Mouse (Mus musculus) ovary, postnatal 14 days (tissue): Measurements from ENCODE around the gene Ddx27.
A peak's percentile ranks its signal among the peaks of the same experiment; 100 is the strongest.

Experiments
- DNase-seq: peaks from one replicate; pipeline ENCODE4 v3.0.0; 2022; ENCODE audit warnings: low spot score

Gene Ddx27

DNA sequence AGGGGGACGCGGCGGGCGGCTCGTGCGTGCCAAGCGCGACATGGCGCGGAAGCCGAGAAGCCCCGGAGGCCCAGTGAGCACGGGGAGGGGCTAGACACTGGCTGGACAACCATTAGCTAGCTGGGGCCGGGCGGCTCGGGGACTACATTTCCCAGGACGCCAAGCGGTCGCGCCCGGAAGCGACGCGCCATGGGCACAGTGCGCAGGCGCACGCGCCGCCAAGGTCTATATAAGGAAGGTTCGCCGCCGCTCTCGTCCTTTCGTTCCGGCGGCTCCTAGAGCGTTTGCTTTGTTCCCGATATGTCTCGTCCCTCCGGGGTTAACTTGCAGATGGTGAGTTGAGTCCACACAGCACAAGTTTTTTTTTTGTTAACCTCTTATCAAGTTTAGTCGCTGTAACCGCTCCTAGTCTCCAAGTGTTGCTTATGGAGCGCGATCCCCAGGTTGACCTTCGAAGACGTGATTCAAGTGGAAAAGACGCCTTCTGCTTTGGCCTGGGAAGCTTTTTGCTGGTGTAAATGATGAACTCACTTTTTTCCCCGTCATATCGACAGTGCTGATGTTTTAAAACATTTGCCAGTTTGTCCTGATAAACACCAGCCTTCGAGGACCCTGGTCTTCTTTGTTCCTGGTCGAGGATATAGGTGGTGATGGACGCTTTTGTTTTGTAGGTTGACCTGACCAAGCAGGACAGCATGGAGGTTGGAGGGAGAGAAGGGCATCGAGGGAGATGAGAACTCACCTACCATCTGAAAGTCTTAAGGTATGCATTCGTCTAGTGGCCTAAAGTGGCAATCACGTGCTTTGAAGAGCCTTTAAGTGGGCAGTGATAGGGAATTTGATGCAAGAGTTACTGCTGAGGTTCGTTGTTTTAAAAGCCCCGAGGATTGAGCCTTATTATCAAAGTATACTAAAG is 48.2 kb downstream of the Ddx27 start, which contains the start of gene Znfx1:
Gene Znfx1 (minus strand): TSS at position 51 of the 916 bp plus-strand sequence.
- peak; percentile 99 for DNase-seq

DNA sequence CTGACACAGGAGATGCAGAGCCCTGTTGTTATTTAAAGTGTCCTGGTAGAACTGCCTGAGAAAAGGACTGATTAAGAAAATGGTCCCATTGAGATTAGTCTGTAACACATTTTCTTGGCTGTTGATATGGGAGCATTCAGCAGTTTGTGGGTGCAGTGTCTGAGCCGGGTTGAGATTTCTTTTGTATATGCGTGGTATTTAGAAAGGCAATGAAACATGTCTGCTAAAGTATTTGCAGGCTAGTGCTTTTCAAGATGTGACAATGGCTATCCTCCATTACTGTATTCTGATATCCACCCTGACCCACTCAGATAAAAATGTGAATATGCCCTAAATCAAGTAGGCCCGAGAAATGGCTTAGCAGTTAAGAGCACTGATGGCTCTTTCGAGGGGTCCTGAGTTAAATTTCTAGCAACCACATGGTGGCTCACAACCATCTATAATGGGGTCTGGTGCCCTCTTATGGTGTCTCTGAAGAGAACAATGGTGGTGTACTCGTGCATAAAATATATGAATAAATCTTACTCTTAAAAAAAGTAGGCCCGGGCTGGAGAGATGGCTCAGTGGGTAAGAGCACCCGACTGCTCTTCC is 49.0 kb downstream of the Ddx27 start:
- no peak for DNase-seq

DNA sequence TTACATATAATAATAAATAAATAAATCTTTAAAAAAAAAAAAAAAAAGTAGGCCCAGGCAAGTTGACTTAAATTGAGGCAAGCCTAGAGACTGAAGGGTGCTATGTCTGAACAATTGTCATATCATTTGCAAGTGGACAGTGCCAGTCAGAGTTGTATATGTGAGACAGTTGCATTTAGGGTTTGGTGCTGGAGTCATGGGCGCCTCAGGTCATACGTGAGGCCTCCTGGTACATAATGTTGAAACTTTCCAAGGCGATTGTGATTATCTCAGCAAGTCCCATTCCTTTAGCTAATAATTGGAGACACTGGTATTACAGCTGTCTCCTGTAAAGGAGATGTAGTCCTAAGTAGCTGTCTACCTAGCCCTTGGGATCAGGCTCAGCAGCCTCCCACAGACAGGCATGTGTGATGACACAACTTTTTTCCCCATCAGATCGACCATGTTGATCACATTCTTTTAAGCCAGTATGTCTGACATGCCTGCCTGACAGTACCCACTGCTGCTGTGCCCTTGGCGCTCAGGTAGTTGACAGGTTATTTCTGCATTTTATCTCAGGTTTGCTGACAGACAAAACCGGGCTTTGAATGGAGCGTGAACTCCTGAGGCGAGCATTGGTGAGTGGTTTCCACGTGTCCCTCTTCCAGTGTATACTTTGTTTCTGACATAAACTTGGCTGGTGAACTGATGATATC is 49.8 kb downstream of the Ddx27 start:
- DNase-seq: no peak

DNA sequence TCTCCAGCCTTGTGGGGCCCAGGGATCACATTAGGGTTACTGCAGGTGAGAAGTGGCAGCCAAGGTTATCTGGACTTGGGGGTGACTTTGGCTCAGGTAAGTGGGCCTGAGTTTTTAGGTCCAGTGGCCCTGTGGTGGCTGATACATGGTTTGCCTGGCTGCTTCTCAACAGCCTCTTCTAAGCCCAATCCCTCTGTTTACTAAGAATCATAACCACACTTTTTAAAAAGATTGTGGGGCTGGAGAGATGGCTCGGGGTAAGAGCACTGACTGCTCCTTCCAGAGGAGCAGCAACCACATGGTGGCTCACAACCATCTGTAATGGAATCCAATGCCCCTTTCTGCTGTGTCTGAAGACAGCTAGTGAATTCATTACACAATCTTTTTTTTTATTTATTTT is 51.0 kb downstream of the Ddx27 start:
- DNase-seq: no peak

DNA sequence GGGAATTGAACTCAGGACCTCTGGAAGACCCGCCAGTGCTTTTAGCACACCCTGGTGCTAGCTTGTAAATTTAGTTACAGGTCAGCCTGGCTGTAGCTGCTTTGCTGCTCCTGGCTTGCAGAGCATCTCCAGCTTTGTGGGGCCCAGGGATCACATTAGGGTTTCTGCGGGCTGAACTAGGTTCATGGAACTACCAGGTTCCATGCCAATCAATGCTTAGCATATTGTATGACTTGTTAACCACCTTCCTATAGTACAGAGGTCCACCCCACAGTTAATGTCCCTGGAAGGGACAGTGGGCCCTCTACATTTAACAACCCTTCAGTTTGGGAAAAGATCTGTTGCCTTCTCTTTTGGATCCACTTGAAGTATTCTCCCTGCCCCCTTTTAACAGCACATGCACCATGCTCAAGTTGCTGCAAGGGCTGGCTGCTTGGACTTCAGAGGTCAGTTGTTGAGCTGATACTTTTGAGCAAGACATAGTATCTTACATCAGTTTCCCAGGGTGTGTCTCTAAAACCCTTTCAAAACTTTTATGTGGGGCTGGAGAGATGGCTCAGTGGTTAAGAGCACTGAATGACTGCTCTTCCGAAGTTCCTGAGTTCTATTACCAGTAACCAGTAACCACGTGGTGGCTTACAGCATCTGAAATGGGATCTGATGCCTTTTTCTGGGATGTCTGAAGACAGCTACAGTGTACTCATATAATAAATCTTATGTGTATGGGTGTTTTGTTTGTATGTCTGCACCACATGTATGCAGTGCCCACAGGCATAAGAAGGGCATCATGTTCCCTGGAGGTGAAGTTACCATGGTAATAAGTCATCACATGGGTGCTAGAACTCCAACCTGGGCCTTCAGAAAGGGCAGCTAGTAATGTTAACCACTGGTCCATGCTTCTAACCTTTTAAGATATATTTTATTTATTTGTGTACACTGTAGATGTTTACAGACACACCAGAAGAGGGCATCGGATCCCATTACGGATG is 51.8 kb downstream of the Ddx27 start:
- DNase-seq: no peak

DNA sequence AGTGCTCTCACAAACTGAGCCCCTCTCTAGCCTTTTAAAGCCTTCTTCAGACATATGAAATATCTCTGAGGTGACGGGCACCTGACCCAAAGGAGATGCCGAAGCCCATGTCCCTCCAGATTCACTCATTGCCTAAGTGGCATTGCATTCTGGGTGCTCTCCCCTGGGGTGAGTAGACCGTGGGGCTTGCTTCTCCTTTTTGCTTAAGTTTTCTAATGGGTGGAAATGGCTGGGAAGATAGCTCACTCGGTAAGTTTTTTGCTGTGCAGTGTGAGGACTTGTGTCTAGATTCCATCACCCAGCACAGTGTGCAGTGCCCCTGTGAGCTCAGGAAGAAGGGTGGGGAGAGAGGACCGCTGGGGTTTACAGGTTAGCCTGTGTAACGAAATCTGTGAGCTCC is 52.6 kb downstream of the Ddx27 start:
- DNase-seq: no peak

DNA sequence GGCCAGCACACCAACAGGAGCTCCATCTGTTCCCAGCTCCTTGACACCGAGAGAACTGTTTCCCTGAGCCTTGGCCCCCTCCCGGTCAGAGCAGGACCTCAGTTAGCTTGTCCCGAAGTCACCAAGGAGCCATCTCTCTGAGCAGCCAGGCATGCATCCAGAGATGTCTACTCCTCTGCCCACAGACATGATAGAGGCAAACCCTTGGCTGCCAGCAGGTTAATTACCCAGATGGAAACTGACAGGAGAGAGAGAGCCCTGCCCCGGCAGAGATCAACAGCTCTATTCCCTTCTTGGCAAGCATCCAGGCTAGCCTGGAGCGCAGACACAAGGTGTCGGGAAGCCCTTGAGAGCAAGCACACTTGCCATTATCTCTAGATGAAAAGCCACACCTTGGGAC is 55.3 kb downstream of the Ddx27 start:
- no peak for DNase-seq

DNA sequence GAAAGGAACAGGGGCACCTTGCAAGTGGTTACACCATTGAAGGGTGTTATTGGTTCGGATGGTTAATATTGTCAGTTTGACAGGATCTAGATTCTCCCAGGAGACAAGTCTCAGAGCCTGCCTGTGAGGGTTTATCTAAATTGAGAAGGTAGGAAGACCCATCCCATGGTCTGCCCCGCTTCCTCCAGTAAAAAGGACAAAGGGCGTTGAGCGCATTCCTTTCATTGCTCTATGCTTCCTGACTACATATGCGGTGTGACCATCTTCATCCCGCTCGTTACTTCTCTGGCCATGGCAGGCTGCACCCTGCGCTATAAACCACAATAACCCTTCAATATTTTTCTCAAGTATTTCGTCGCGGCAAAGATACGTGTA is 56.3 kb downstream of the Ddx27 start:
- DNase-seq: no peak

DNA sequence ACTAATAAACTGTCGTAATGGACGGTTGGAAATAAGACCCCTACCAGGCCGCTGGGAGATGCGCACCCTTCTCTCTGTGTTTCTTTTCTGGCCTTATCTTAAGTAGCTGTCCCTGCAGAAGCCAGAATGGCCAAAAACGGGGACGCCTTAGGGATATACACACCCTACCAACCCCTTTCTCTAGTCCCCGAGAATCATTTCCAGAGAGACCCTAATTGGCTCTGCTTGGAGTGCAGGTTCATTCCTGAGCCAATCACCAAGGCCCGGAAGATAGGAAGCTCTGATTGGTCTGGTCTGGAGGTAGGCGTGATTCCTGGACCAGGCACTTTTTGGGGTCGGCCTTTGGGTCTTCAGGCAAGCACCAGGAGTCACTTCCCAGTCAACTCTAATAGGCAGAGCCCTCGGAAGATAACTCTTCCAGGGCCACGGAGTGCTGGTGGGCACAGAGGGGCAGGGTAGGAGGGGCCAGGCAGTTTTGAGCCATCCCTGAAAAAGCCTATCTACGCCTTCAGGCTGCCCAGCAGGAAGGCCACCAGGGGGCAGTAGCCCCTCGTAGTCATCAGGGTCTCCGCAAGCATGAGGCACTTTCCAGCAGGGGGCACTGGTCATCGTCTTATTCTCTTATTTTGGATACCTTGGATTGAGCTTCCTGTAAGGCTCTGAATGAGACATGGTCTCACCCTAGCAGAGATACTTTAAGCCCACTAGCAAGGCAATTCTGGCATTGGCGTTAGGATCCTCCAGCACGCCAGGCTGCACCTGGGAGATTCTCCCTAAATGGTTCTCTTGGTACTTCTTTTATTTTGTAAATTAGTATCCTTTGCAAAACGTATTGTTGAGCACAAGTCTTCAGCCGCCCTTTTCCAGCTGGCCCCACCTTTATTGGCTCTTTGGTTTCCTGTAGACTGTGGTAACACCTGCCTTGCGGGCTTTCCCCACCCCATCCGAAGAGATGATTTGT is 56.9 kb downstream of the Ddx27 start:
- peak; percentile 94 for DNase-seq

DNA sequence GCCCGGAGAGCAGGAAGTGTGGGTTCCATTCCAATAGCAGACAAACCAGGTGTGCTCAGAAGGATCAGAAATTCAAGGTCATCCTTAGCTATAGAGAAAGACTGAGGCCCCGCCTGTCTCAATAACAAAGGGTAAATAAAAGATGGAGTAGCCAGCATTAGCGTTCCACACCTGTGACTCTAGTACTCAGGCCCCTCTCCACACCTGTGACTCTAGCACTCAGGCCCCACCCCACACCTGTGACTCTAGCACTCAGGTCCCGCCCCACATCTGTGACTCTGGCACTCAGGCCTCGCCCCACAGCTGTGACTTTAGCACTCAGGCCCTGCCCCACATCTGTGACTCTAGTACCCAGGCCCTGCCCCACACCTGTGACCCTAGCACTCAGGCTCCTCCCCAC is 59.6 kb downstream of the Ddx27 start:
- no peak for DNase-seq

DNA sequence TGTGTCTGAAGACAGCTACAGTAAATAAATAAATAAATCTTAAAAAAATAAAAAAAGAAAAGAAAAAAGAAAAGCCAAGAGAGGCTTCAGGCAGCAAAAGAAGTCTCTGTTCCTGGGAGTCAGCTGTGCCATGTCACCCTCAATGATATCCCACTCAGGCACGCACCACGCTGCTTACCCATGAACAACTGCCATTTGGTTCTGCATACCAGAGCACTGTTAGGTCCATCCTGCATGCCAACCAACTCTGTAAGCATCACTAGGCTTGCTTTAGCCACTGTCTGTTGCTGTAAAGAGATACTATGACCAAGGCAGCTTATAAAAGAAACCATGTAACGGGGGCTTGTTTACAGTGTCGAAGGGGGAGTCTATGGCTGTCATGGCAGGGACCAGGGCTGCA is 61.4 kb downstream of the Ddx27 start:
- no peak for DNase-seq

DNA sequence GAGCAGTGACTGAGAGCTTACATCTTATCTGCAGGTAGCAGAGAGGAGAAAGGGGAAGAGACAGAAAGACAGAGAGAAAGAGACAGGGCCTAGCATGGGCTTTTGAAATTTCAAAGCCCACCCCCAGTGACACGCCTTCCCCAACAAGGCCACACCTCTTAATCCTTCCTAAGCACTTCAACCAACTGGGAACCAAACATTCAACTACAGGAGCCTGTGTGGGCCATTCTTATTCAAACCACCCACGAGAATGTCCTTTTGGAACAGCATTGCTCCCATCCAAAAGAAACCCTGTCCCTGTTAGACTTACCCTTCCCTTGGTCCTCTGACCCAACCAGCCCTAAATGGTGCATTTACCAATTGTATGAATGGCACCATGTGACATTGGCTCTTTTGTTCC is 61.8 kb downstream of the Ddx27 start:
- no peak for DNase-seq

DNA sequence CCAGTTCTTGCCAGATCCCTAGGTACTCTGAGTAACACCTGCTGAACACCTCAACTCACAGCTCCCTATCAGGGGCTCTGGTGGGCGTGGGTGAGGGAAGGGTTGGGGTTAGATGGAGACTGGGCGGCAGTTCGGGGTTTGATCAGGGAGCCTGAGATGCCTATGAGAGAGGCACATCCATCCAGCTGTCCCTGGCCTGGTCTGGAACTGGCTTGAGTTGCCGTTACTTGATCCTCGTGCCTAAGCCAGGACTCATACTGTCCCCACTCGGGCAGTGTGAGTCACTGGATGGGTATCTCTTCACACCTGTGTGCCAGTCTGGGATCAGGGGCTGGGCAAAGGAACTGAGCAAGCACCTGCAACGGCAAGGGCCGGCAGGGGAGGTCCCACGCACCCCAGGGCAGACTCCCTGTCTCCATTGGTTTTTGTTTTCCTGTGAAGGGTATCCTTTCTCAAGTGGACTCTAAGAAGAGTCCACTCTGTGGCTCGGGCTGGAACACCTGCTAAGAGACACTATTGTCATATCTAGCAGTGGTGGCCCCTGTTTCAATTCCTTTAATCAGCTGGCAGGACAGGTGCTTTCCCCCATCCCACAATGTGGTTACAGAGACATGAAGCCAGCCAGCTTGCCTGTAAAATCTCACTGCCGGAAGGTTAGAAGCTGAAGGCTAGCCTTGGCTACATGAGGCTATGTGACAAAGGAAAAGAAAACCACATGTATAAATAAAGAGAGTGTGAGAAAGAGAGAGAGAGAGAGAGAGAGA is 62.4 kb downstream of the Ddx27 start:
- DNase-seq: no peak

DNA sequence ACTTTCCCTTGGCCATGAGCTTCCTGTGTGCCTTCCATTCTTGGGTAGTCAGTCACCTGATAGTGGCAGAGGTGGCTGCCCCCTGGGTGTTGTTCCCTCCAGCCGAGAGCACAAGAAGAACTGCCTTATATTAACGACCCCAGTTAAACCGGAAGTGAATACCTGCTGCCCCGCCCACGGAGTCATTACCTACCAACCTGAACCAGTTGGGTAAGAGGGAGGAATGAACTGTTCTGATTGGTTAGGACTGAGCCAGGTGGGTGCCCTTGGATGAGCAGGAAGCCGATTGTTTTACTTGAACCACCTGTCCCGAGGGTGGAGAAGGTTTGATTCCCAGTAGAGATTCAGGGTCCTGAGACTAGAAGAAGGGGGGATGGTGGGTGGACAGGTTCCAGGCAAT is 63.5 kb downstream of the Ddx27 start:
- no peak for DNase-seq

DNA sequence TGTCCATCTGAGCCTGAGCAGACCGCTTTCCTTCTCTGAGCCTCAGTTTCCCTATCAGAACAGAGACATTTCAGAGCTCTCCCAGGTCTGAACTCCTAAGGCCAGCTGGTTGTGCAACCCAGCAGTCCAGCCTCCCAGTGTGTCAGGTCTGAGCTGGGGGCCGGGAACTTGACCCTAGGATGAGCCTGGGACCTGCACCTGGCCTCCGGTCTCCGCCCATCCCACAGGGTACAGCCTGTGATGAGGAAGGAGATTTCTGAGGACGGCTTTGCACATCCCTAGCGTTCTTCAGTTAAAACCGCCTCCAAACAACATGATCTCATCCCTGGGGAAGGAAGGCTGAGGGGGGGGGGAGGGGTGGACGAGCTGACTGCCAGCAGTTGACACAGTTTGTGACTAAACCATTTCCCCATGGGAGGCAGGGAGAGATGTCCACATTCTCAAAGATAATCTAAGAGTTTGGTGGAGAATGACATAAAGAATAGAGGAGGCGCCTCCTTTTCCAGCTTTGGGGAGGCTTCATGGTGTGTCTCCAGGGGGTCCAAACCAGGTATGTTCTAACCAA is 64.0 kb downstream of the Ddx27 start:
- no peak for DNase-seq

DNA sequence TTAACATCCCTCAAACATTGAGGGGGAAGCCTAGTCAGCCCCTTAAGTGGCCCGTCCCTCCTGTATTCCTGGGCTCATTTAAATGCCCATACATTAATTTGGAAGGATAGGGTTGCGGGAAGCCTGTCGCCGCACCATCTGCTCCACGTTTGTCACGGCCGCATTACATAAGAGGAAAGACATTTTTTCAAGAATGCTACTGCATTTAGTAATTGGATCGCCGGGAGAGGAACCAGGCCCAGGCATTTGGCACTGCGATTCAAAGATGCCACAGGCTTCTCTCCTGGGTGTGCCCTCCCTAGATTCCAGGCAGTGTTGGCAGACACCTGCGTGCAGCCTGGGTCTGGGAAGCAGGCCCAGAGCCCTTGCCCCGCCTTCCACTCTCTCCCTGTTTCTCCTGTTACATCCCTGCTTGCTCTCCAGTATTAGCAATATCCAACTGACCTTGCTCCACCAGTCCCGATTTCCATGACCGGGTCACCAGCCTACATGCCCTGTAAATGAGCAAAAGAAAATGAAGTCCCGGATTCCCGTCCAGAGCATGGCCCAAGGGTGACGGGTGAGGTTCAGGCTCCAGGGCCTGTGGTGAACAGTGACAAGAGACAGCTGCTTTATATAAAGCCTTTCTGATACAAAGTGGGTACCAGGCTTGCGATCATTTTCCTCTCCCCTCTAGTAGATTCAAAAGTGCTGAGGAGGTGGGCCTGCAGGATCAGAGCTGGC is 64.7 kb downstream of the Ddx27 start:
- no peak for DNase-seq

DNA sequence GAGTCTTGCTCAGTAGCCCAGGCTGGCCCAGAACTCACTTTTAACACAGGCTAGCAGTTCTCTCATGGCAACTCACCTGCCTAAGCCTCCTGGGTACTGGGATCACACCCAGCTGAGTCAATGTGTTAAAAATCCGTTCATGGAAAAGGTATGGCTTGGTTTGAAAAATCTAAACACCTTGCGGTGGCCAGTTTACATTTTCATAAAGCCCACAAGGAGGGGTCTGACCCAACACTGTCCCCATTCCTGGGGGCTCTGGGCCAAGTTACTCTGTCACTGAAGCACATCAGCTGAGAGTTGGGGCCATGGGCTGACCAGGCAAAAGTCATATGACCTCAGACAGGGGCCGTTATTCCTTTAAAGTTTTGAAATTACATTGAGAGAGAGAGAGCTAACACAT is 65.4 kb downstream of the Ddx27 start:
- no peak for DNase-seq

DNA sequence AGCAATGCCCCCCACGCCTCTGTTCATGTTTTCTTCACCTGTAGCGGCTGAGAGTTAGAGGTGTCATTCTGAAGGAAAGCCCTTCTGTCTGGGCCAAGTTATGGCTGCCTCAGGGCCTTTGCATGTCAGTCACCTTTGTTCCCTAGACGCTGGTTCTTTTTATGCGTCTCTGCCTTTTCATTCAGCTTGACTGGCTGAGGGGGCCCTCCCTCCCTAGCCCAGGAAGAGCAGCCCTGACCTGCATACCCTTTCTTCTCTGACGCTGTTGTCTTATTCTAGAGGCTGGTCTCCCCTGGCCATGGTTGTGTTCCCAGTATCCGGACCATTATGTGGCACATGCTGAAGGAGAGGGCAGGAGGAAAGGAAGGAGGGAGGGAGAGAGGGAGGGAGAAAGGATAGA is 66.1 kb downstream of the Ddx27 start:
- no peak for DNase-seq

DNA sequence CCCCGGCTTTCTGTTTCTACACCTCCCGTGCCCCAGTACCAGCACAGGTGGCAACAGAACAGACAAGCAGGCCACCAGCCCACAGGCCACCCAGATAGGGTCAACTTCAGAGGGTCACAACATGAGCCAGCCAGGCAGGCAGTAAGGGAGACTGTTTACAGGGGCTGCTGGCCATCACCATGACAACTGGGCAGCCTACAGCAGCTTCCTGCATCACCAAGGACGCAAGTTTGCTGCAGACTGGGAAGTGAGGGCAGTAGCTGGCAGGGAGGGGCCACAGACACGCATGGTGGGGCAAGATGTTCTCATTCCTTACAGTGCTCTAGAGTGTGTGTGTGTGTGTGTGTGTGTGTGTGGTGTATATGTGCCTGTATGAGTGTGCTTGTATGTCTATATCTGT is 66.6 kb downstream of the Ddx27 start:
- DNase-seq: no peak
